In the genomic region with DNA sequence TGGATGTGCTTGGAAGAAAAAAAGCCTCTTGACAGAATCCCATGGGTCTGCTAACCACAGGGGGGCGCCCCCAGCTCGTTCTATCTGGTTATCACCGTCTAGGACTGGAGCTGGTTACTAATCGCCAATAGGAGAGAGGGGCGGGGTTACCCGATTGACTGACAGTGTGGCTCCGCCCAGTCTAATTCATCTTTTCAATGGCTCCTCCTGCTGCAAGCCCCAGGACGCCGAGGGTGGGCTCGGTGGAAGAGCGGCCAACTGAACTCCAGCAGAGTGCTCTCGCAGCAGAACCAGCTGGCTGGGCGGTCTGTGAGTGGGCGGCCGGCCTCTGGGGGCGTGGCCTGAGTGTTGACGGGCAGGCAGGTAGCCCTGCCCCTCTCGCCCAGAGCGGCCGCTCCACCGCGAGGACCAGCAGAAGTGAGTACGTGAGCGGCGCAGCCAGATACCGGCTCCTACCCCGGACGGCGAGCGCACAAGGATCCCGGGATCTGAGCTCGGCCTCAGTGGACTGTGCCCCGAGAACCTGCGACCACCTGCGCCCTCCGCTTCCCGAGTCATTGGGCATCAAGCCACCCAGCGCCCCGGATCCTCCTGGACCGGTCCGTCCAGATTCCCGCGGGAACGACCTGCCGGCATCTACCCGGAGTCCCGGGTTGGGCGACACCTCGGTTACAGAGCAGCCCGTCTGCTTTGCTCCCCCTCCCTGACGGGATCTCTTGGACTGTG, we compare ENCODE assay signal across 8 mouse cellular contexts. TPM values are rescaled to one million over a fixed set of nuclear protein-coding genes. Genes with fewer than 3 reads are reported as not detected.
DNase-seq lines count a peak whose midpoint lies in the region; ATAC-seq and TF ChIP-seq lines count a peak whose summit lies in the region.

A gene (plus strand): TSS at position 389 of the 726 bp plus-strand sequence.

- in situ Hi-C loops in ES-E14 (cut with MboI; ENCODE audit: low sequenced_read_pairs in 2 of 2, unreplicated experiment in 2 of 2) = loop anchor here (5.0 to 25.0 kb wide), 2 partner anchors 183 to 188 kb away; no protein-coding TSS in a partner anchor

- peak; percentile 33; the same call in 1 of the 2 replicates for TF ChIP-seq CTCF in testis, adult 2 months (IDR thresholded peaks at IDR 0.05; ENCODE audit: control insufficient read depth, insufficient read depth, insufficient replicate concordance, low read depth, low read length)

- H3K4me1 ChIP-seq in ES-E14 (ENCODE audit: control insufficient read depth in 2 of 2, insufficient read depth in 2 of 2, low read length in 2 of 2, poor library complexity in 1 of 2) = peaks cover 9 to 37% of the 10 kb centered on the region in 2 experiments; a peak in 3 of 4 replicates
- peaks cover 27% of the 10 kb centered on the region for H3K4me1 ChIP-seq in forebrain, embryonic 15.5 days
- no peaks in the 10 kb centered on the region; the same call in 1 of the 2 replicates for H3K4me1 ChIP-seq in liver, embryonic 16.5 days (ENCODE audit: control insufficient read depth, low read depth, low read length)
- H3K4me1 ChIP-seq in neural tube, embryonic 13.5 days (replicated peaks) = peaks cover 40% of the 10 kb centered on the region
- H3K4me1 ChIP-seq in testis, adult 2 months (ENCODE audit: control insufficient read depth, insufficient read depth, low read length) = peaks cover 5% of the 10 kb centered on the region; the same call in 1 of the 2 replicates

- under 1% methylated on average over 51 of the region's 51 CpGs for WGBS in forebrain, embryonic 15.5 days
- WGBS in large intestine, adult 2 months = under 1% methylated on average over 51 of the region's 51 CpGs
- 1% methylated on average over 49 of the region's 51 CpGs for WGBS in liver, embryonic 16.5 days (ENCODE audit: insufficient replicate concordance)
- under 1% methylated on average over 49 of the region's 51 CpGs for WGBS in neural tube, embryonic 13.5 days

- peak; percentile 54; the same call in 1 of the 2 replicates for TF ChIP-seq POLR2A in testis, adult 2 months (IDR thresholded peaks at IDR 0.05; ENCODE audit: control insufficient read depth, low read depth, low read length)

- H3K9me3 ChIP-seq in ES-E14 (ENCODE audit: control insufficient read depth, insufficient read depth, low read depth, low read length) = no peaks in the 10 kb centered on the region
- H3K9me3 ChIP-seq in forebrain, embryonic 15.5 days = no peaks in the 10 kb centered on the region
- H3K9me3 ChIP-seq in liver, embryonic 16.5 days (replicated peaks; ENCODE audit: control insufficient read depth, low read length) = no peaks in the 10 kb centered on the region
- no peaks in the 10 kb centered on the region for H3K9me3 ChIP-seq in neural tube, embryonic 13.5 days

- H3K4me3 ChIP-seq in ES-E14 (ENCODE audit: insufficient read depth in 1 of 2, low read depth in 1 of 2, low read length in 2 of 2, poor library complexity in 1 of 2, severe bottlenecking in 1 of 2) = peak within 1 kb of the TSS; percentile 88 to 96
- peak within 1 kb of the TSS; percentile 67 for H3K4me3 ChIP-seq in forebrain, embryonic 15.5 days
- peak within 1 kb of the TSS; percentile 52 for H3K4me3 ChIP-seq in liver, embryonic 16.5 days (ENCODE audit: low read depth, low read length)
- H3K4me3 ChIP-seq in neural tube, embryonic 13.5 days = peak within 1 kb of the TSS; percentile 88
- peak within 1 kb of the TSS; percentile 69 for H3K4me3 ChIP-seq in testis, adult 2 months (ENCODE audit: control insufficient read depth, low read depth, low read length)

- no peaks in the 10 kb centered on the region for H3K27me3 ChIP-seq in forebrain, embryonic 15.5 days
- H3K27me3 ChIP-seq in liver, embryonic 16.5 days (ENCODE audit: control insufficient read depth, insufficient read depth, low read depth, low read length) = peaks cover 57% of the 10 kb centered on the region
- peaks cover 5% of the 10 kb centered on the region for H3K27me3 ChIP-seq in neural tube, embryonic 13.5 days
- no peaks in the 10 kb centered on the region; the same call in 1 of the 2 replicates for H3K27me3 ChIP-seq in testis, adult 2 months (ENCODE audit: control insufficient read depth, insufficient read depth, low read length)

- H3K9ac ChIP-seq in ES-E14 (ENCODE audit: insufficient read depth, low read depth, low read length, poor library complexity, severe bottlenecking) = peak within 1 kb of the TSS; percentile 91
- peak within 1 kb of the TSS; percentile 70 for H3K9ac ChIP-seq in forebrain, embryonic 15.5 days (replicated peaks)
- peak within 1 kb of the TSS; percentile 42 for H3K9ac ChIP-seq in liver, embryonic 16.5 days (ENCODE audit: low read depth, low read length)
- H3K9ac ChIP-seq in neural tube, embryonic 13.5 days = peak within 1 kb of the TSS; percentile 93

- H3K27ac ChIP-seq in ES-E14 (ENCODE audit: insufficient read depth, low read depth, low read length, poor library complexity, severe bottlenecking) = peak within 1 kb of the TSS; percentile 68
- H3K27ac ChIP-seq in forebrain, embryonic 15.5 days (replicated peaks) = peak within 1 kb of the TSS; percentile 44
- H3K27ac ChIP-seq in liver, embryonic 16.5 days (ENCODE audit: low read length) = no peak within 1 kb of the TSS
- peak within 1 kb of the TSS; percentile 81 for H3K27ac ChIP-seq in neural tube, embryonic 13.5 days (replicated peaks)
- H3K27ac ChIP-seq in testis, adult 2 months (ENCODE audit: control insufficient read depth, insufficient read depth, low read depth, low read length) = no peak within 1 kb of the TSS

- ATAC-seq in forebrain, embryonic 15.5 days (replicated peaks) = peak; percentile 98
- ATAC-seq in liver, embryonic 16.5 days (ENCODE audit: low read depth) = peak; percentile 94
- peak; percentile 98 for ATAC-seq in neural tube, embryonic 13.5 days (ENCODE audit: low read depth)

- peak; percentile 100 for DNase-seq in ES-E14 (ENCODE audit: low read depth, low spot score)
- DNase-seq in cerebellum, adult 18-20 months = peak; percentile 81 to 87
- peak; percentile 97 to 98 for DNase-seq in heart, postnatal 14 days
- DNase-seq in large intestine, adult 2 months (ENCODE audit: low read depth, low spot score) = peak; percentile 99

- H3K4me2 ChIP-seq in forebrain, embryonic 15.5 days (replicated peaks) = peak within 1 kb of the TSS; percentile 83
- peak within 1 kb of the TSS; percentile 62 for H3K4me2 ChIP-seq in liver, embryonic 16.5 days (ENCODE audit: low read depth, low read length)
- H3K4me2 ChIP-seq in neural tube, embryonic 13.5 days = peak within 1 kb of the TSS; percentile 74

- no peaks in the 10 kb centered on the region for H3K36me3 ChIP-seq in ES-E14 (ENCODE audit: control insufficient read depth, insufficient read depth, low read length, poor library complexity, severe bottlenecking)
- no peaks in the 10 kb centered on the region for H3K36me3 ChIP-seq in forebrain, embryonic 15.5 days
- H3K36me3 ChIP-seq in liver, embryonic 16.5 days (ENCODE audit: control insufficient read depth, insufficient read depth) = no peaks in the 10 kb centered on the region
- H3K36me3 ChIP-seq in neural tube, embryonic 13.5 days = no peaks in the 10 kb centered on the region
- H3K36me3 ChIP-seq in testis, adult 2 months (ENCODE audit: control insufficient read depth, insufficient read depth, low read length) = no peaks in the 10 kb centered on the region

- intact Hi-C loops in heart, postnatal 14 days (cut with DNase I) = loop anchor here (1.0 to 5.0 kb wide), 4 partner anchors 38 to 208 kb away; no protein-coding TSS in a partner anchor

TF ChIP-seq in ES-E14, 5 proteins besides CTCF, POLR2A, EP300 and RAD21:
- TF ChIP-seq ZNF384 (IDR thresholded peaks at IDR 0.05; ENCODE audit: low read depth, low read length) (peak; percentile 80), ZC3H11A (IDR thresholded peaks at IDR 0.05; ENCODE audit: borderline replicate concordance, low read depth, low read length) (peak; percentile 96), CHD2 (IDR thresholded peaks at IDR 0.05; ENCODE audit: low read depth, low read length) (no peak), HCFC1 (IDR thresholded peaks at IDR 0.05; ENCODE audit: borderline replicate concordance, insufficient read depth, low read length) (no peak), MAFK (IDR thresholded peaks at IDR 0.05; ENCODE audit: insufficient read depth, low read depth, low read length) (no peak)

RNA-seq across cellular contexts. Expression of the gene that starts here (rescaled TPM):
- 24.9 and 49.0 TPM in 2 replicates for total RNA-seq in ES-E14 (2012; rRNA removed)
- polyA plus RNA-seq in forebrain, embryonic 15.5 days (2015; fragmentation: Nextera tagmentation; extraction: Ambion mirVana) = 7.6 and 7.9 TPM in 2 replicates
- total RNA-seq in heart, postnatal 14 days (2021) = 1 to 10 TPM; 6.5 to 9.2 TPM
- polyA plus RNA-seq in large intestine, adult 2 months (2012; rRNA removed) = 13.7 and 16.1 TPM in 2 replicates
- 0.58 and 0.74 TPM in 2 replicates for polyA plus RNA-seq in liver, embryonic 16.5 days (2015; fragmentation: Nextera tagmentation; extraction: Ambion mirVana)
- polyA plus RNA-seq in neural tube, embryonic 13.5 days (2015; fragmentation: Nextera tagmentation; extraction: Ambion mirVana) = 13.5 and 14.5 TPM in 2 replicates
- 1.2 TPM in 2 replicates for polyA plus RNA-seq in testis, adult 2 months (2012; rRNA removed)

Comparison
In these comparisons a context has a peak if more than half of its experiments do, and no peak if none do; other contexts are left out.
1. Peak in ATAC-seq, H3K4me3 ChIP-seq, H3K9ac ChIP-seq and H3K4me2 ChIP-seq in liver, embryonic 16.5 days; RNA of the gene not detected or under 1 TPM.
2. H3K27ac ChIP-seq: peak in ES-E14 (single experiment), forebrain, embryonic 15.5 days (single experiment) and neural tube, embryonic 13.5 days (single experiment); none in liver, embryonic 16.5 days (single experiment) and testis, adult 2 months (single experiment).
3. H3K9ac ChIP-seq: peak in every context shown above with its lines; median percentile 93 in neural tube, embryonic 13.5 days; 91 in ES-E14; 70 in forebrain, embryonic 15.5 days; 42 in liver, embryonic 16.5 days.
4. Peak in every context shown above with its lines, with median percentiles within 50 percentile points of each other: DNase-seq, H3K4me3 ChIP-seq, ATAC-seq and H3K4me2 ChIP-seq.